Mouse (Mus musculus) inflammation-experienced regulatory T-cells, adult 6 months (primary cell): Measurements from ENCODE around the gene Epb41l1. TPM values are rescaled to one million over a fixed set of nuclear protein-coding genes. Genes with fewer than 3 reads are reported as not detected.

Experiments used
- ATAC-seq: one replicate; pipeline ENCODE4 v1.8.0; 2017
- polyA plus RNA-seq, 3 experiments: library from polyadenylated mRNA; unstranded; fragments of 100-300 nt; shearing (Covaris generic); gene quantifications; one replicate each; pipeline ENCODE4 v1.2.1; 2017

Gene Epb41l1
- polyA plus RNA-seq, 3 experiments from 2014 or later = 0.07 to 0.09 TPM; not detected in 1

DNA sequence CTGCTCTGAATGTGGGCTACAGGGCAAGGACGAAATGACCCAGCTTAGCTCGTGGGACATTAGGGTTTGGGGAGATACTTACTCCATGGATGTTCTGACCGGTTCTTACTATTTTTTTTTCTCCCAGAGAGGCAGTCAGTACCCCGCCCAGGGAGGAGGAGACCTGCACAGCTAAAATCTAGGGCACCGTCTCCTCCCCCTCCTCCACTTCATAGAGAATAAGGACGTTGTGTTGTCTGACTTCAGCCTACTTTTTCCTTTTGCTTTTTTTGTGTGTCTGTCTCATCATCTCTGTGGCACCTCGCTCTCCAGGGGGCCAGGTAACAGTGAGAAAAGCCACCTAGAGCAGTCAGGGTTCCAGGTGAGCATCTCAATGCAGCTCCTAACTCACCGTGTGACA lies 121.7 kb downstream of the Epb41l1 start:
- ATAC-seq = no peak

GRCm38 (mm10) chr2:156543804-156544203 lies 123.1 kb downstream of the Epb41l1 start:
- no peak for ATAC-seq

- peak; percentile 78 for ATAC-seq
Measured at GRCm38 (mm10) chr2:156547123-156547891, 126.6 kb downstream of the Epb41l1 start, which contains the start of gene Aar2. Gene Aar2, plus strand, starts transcription at chr2:156547584.

- ATAC-seq = no peak
Measured at GRCm38 (mm10) chr2:156552421-156552820, 131.7 kb downstream of the Epb41l1 start.

GRCm38 (mm10) chr2:156561808-156562207 lies 141.1 kb downstream of the Epb41l1 start:
- ATAC-seq = no peak

DNA sequence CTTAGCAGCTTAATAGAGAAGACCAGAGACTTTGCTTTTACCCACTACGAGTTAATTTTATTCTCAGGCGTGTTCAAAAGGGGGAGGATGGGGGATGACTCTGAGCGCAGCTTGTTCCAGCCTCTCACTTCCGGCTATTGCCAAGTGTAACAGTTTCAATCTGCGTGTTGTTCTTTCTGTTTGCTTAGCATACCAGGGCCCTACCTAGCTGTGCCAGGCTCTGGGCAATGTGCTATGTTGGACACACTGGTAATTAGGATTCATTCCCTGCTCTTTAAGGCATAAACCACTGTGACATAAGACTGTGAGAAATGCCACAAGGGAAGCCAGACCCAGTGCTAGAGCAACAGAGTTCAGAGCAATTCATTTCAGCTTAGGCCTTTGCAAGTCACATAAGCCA lies 142.8 kb downstream of the Epb41l1 start:
- no peak for ATAC-seq

DNA sequence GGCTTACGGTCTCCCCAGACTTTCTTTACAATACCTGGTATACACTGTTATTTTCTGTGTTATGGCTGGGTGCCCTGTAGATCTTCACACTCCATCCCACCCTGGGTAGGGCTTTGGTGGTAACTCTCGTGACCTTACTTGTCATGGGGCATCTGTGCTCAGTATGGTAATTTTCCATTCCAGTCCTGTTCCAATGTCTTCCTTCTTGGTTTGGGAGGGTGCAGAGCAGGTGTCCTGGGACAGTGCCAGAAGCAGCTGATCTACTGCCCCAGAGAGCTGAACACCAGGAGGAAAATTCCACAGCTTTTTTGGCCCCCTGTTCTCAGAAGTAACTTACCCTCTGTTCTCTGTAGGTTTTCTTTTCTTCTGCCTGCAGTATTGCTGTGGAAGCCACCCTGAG lies 145.8 kb downstream of the Epb41l1 start:
- no peak for ATAC-seq

DNA sequence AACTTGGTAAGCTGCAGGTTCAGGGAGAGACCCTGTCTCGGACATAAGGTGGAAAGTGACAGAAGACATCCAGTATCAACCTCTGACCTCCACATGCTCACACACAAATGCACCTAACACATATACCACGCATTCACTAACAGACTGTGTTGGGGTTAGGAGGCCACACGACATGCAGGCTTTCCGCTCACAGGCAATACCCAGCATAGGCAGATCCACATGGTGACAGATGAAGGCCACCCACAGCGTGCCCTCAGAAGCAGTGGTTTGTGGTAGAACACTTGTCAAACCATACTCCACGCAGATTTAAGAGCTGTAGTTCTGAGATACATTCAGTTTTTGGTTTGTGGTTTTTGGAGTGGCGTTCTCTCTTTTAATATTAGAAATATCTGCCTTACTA lies 147.9 kb downstream of the Epb41l1 start:
- ATAC-seq = no peak

- no peak for ATAC-seq
Measured at GRCm38 (mm10) chr2:156569261-156569660, 148.6 kb downstream of the Epb41l1 start.

- no peak for ATAC-seq
Measured at GRCm38 (mm10) chr2:156571521-156571920, 150.8 kb downstream of the Epb41l1 start.

- ATAC-seq = no peak
Measured at GRCm38 (mm10) chr2:156576850-156577587, 156.3 kb downstream of the Epb41l1 start.

GRCm38 (mm10) chr2:156580507-156580906 lies 159.8 kb downstream of the Epb41l1 start:
- no peak for ATAC-seq

- no peak for ATAC-seq
Measured at GRCm38 (mm10) chr2:156581244-156581643, 160.5 kb downstream of the Epb41l1 start.

DNA sequence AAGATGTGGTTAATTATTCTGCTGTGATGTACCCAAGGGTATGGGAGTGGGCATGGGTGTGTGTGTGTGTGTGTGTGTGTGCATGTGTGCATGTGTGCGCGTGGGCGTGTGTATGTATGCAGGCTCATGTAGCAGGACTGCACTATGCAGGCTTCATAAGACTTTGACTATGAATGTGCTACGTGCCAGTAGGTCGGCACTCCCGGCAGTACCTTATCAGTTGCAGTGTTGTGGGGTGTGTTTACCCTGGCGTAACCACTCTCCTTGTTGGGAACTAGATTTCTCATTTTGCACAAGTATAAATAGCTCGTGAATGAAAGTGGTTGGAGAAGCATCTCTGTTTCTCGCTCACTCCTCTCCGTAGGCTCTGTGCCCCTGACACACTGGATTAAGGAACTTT lies 162.2 kb downstream of the Epb41l1 start:
- no peak for ATAC-seq

DNA sequence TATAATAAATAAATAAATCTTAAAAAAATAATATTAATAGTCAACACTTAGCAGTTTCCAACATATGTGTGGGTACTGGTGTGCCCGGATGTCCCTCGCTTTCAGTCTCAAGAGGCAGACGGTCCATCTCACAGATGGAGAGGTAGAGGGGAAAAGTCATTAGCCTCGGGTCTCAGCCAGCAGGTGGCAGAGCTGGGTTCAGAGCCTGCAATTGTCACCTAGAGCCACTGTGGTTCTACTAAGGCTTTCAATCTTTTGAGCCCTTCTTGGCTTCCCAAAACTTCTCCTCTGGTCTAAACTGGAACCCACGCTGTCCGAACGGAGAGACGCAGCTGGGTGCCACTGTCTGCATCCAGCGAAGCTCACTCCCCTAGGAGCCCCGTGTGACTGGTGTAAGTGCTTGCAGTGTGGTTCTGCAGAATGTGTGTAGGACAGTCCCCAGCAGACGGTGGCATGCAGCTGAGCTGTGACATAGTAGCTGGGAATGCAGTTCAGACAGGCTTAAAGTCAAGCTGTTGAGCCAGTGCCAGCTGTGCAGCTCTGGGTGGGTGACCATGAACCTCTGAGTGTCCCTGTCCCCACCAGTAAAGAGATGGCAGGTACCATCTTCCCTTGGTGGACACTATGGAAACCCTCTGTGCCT lies 163.6 kb downstream of the Epb41l1 start:
- ATAC-seq = no peak

GRCm38 (mm10) chr2:156584797-156585471 lies 164.2 kb downstream of the Epb41l1 start:
- ATAC-seq = no peak

- ATAC-seq = no peak
Measured at GRCm38 (mm10) chr2:156589481-156589880, 168.8 kb downstream of the Epb41l1 start.

Other genes with a start within 250 kb of the Epb41l1 start
- 100 to 1,000 TPM; 572 to 796 (median 746) TPM for gene Rbm39, start 240.7 kb upstream of the Epb41l1 start, polyA plus RNA-seq
- gene Phf20, start 224.4 kb upstream of the Epb41l1 start, polyA plus RNA-seq = 100 to 1,000 TPM in 1 of 3 experiments, 10 to 100 TPM in 2; 56.7 to 100 (median 81.3) TPM
- gene Cnbd2, start 108.6 kb upstream of the Epb41l1 start, polyA plus RNA-seq = 1 to 10 TPM; 5.3 to 7.5 (median 5.8) TPM
- gene Scand1, start 108.2 kb upstream of the Epb41l1 start, polyA plus RNA-seq = 1 to 10 TPM in 2 of 3 experiments, not detected in 1; 2.8 to 5.1 TPM
- 10 to 100 TPM; 28.5 to 34.5 (median 31.8) TPM for gene Aar2, start 126.7 kb downstream of the Epb41l1 start, polyA plus RNA-seq
- 10 to 100 TPM; 58.0 to 75.9 (median 74.7) TPM for gene Dlgap4, start 192.8 kb downstream of the Epb41l1 start, polyA plus RNA-seq